Mouse (Mus musculus) gastrocnemius, adult 2 months (tissue): ENCODE measurements around the gene Riok1. TPM values are rescaled to one million over a fixed set of nuclear protein-coding genes. Genes with fewer than 3 reads are reported as not detected.

Source experiments
- DNase-seq: peaks from one replicate; pipeline ENCODE4 v3.0.0; 2022
- H3K27ac ChIP-seq: fragments of 200-600 bp; 2 replicates; pipeline ENCODE4 v1.8.1; 2022; ENCODE audit warnings: mild to moderate bottlenecking
- H3K4me3 ChIP-seq: fragments of 200-600 bp; 2 replicates; pipeline ENCODE4 v1.8.1; 2022; ENCODE audit warnings: mild to moderate bottlenecking, moderate library complexity
- CTCF ChIP-seq: fragments of 200-600 bp; IDR thresholded peaks from 2 replicates; pipeline ENCODE4 v1.8.1; 2022; ENCODE audit warnings: antibody characterized with exemption, mild to moderate bottlenecking, moderate library complexity
- intact Hi-C: fragments of 180-260 bp; cut with DNase I; formaldehyde crosslinking; loops from one replicate; pipeline ENCODE4 v1.15.1; 2025
- total RNA-seq, 2 experiments: library from RNA; stranded (reverse); gene quantifications; 2 replicates each; pipeline ENCODE4 v1.2.3; 2021

Riok1 gene
- total RNA-seq, 2 experiments from 2014 or later = 8.2 to 8.7 TPM

DNA sequence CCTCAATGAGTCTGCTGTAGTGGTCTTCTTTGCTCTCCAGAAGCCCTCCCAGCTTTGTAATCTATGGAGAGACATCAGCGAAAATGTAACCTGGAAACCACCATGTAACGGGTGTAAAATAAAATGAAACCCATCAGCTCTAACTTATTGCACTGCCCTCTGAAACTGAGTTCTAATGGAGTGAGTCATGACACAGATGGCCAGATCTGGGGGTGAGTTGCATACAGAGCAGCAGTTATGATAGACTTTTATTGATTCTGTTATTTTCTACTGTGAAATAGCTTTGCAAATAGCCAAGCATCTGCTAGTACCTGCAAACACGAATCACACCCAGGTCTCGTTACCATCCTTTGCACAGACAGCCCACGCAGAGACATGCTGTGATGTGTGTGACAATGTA lies 24.4 kb upstream of the Riok1 start:
- Histone ChIP-seq H3K4me3 (no peak overlapping the region), H3K27ac (no peak overlapping the region)
- DNase-seq = no peak
- no peak for TF ChIP-seq CTCF
- intact Hi-C loops = no loop called here

DNA sequence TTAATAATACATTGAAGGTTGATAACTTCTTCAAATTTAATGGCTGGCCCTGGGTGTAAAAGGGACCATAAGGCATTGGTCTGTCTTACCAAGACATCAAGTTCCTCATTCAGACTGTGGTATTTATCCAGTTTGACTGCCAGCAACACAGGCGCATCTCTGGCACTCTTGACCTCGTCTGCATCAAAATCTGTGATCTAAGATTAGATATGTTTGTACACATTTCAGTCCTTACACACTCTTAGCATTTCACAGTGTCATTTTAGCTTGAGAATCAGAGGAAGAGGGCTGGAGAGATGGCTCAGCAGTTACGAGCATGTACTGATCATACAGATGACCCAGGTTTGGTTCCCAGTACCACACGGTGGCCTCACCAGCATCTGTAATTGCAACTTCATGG lies 21.2 kb upstream of the Riok1 start:
- no peak for DNase-seq
- H3K27ac ChIP-seq = no peak overlapping the region
- intact Hi-C loops = no loop called here
- H3K4me3 ChIP-seq = no peak overlapping the region
- TF ChIP-seq CTCF = no peak

DNA sequence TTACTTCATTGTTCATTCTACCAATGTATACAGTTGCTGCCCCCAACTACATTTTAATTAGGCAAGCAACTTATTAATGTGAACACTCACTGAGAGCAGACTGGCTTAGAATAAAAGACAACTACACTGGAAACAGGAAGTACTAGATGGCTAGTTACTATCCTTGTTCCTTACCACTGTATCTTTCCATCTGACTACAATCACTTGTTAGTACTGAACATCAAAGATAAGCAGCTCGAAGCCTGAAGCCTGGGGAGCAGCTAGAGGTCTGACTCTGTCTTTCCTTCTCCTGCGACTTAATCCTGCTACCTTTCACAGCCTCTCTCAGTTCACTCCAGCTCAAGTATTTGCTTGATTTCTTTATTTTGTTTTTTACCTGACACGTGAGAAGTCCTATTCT lies 18.0 kb upstream of the Riok1 start:
- TF ChIP-seq CTCF = no peak
- intact Hi-C loops = no loop called here

DNA sequence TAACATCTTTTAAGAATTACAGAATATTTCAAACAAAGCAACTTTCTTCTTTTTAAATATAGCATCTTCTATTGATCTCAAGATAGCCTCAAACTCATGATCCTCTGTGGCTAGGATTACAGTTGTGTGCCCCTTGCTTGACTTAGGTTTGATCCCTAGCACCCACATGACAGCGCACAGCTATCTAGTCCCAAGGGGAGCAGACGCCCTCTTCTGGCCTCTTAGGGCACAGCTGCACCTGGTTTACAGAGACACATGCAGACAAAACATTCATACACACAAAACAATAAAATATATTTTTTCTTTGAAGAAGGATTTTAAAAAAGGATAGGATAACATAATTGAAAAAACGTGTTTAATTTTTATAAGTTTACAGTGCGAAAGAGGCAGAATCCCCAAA lies 10.9 kb upstream of the Riok1 start:
- Histone ChIP-seq H3K27ac (no peak overlapping the region), H3K4me3 (no peak overlapping the region)
- intact Hi-C loops = no loop called here
- peak; percentile 44 for TF ChIP-seq CTCF
- DNase-seq = no peak

More for the DNA sequence above, 18.0 kb upstream of the Riok1 start:
- DNase-seq = no peak
- Histone ChIP-seq H3K4me3 (no peak overlapping the region), H3K27ac (no peak overlapping the region)

DNA sequence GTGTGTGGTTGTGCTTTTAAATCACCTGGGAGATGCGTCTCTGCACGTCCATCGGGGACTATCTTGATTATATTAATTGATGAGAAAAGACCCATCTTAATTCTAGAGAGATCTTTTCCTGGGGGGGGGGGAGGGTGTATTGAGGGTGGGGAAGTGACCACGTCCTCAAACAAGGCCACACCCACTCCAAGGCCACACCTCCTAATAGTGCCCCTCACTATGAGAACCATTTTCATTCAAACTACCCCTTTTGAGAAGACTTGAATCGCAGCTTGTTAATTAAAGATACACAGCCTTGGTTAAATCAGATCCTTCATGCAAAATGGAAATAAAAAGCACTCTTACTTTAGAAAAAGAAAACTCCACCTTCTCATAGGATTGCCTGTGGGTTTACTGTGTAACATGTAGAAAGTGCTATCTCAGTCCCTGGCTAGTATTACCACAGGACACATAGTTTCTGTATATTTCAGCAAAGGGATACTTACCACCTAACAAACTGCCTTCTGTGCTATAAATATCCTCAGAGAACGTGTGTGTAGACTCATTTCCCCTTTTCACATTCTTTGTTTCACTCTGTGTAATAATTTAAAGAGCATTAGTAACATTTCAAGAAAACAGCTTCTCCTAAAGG lies 9.1 kb upstream of the Riok1 start:
- Histone ChIP-seq H3K4me3 (no peak overlapping the region), H3K27ac (no peak overlapping the region)
- no peak for TF ChIP-seq CTCF
- DNase-seq = no peak
- intact Hi-C loops = no loop called here

DNA sequence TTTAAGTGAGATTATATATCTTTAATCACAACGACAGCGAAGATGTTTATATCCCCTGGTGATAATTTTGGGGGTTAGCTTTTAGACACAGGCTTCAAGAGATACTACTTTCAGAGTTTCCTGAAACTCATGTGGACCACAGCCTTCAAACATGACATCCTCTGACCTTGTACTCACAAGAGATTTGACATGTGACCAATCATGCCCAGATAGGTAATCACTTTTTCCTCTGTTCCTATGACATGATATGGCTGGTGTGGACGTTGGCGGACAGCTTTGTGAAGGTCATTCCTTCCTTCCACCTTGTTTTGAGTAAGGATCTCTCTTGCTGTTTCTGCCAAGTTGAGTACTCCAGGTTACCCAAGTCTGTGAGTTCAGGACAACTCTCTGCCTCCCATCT lies 8.4 kb upstream of the Riok1 start:
- Histone ChIP-seq H3K4me3 (no peak overlapping the region), H3K27ac (no peak overlapping the region)
- intact Hi-C loops = no loop called here
- no peak for TF ChIP-seq CTCF
- DNase-seq = no peak

DNA sequence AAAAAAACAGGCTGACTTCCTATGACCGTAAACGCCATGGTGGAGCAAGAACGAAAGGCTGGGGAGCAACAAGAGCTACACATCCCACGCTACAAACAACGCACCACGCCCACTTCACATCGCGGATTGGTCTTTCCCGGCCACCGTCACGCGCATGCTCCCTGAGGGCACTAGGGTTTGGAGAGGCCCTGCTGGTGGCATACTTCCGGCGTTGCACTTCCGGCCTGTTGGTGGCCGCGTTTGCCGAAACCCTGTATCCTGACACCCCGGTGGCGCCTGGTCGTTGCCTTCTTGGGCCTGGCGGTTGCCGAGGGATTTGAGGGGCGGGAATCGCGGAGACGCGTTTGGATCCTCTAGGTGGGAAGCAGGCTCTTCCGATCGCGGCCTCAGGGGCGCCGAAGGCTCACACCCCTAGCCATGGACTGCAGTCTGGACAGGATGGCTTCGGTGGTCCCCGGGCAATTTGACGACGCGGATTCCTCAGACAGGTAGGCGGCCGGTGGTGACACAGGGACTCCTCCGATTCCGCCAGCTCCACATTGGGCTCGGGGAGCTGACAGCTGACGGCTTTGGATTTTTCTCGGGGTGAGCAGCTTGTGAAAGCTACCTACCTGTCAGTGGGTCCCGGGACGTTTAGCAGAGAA lies 371 bp downstream of the Riok1 start, which contains the start of gene Cage1:
Gene Cage1 (minus strand): TSS at position 26 of the 644 bp plus-strand sequence.
- H3K4me3 ChIP-seq = peak within 1 kb of the TSS; percentile 99
- peak within 1 kb of the TSS; percentile 93 for H3K27ac ChIP-seq
- DNase-seq = peak; percentile 97
- intact Hi-C loops = loop anchor here (2.0 to 5.0 kb wide), 3 partner anchors 42 to 605 kb away; partner anchors contain the start of gene Ssr1
- peak; percentile 38 for TF ChIP-seq CTCF

DNA sequence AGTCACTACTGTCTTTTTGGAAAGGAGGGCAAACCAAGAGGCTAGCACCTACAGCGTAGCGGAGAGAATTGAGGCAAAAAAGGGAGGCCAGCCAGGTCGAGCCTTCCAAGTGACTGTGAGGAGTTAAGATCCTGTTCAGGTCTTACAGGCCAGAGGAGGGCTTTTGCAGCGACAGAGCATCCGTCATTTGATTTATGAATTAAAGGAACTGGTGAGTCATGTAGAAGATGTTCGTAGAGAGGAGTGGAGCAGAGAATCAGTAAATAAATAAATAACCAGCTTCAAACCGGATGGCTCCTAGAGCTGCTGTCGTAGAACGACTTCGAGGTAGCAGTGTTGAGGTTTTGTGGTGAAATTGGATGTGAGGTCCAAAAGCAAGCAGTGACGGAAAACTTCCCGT lies 1.0 kb downstream of the Riok1 start:
- Histone ChIP-seq H3K27ac (peak overlapping the region; percentile 93), H3K4me3 (peak overlapping the region; percentile 99)
- intact Hi-C loops = loop anchor here (2.0 to 5.0 kb wide), 3 partner anchors 43 to 606 kb away; partner anchors contain the start of gene Ssr1
- no peak for DNase-seq
- no peak for TF ChIP-seq CTCF

DNA sequence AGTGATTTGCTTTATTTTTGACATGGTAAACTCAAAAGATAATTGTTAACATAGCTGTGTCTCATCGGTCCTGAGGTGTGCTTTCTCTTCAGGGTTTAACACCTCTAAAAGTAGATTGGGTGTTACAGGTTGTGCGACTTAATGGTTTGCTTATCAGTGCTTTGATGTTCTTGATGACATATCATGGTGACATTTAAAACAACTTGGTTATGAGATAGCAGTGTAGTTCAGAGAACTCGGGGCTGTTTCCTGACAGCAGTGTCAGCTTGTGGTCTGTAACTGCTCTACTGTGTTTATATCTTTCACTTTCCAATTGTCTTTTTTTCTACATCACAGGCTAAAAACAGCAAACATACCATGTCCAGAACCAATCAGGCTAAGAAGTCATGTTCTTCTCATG lies 13.1 kb downstream of the Riok1 start:
- H3K27ac ChIP-seq = no peak overlapping the region
- no peak for TF ChIP-seq CTCF
- H3K4me3 ChIP-seq = no peak overlapping the region
- DNase-seq = no peak
- intact Hi-C loops = no loop called here

DNA sequence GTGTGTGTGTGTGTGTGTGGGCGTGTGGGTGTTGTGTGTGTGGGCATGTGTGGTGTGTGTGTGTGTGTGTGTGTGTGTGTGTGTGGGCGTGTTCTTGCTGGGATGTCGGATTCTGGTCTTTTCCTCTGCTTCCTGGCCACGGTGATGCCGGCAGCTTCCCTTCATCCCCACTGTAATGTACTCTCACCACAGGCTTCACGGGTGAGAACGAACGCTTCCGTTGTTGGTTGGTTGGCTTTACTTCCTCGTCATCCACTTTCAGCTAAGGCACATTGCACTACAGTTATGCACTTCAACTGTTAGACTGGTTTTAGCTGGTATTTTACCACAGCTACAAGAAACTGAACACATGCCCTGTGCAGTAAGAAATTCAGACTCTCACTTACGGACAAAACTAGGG lies 25.9 kb downstream of the Riok1 start:
- no peak for DNase-seq
- no peak overlapping the region for H3K27ac ChIP-seq
- intact Hi-C loops = loop anchor here (10.0 kb wide), 2 partner anchors 142 to 562 kb away; partner anchors contain the start of gene Snrnp48
- no peak for TF ChIP-seq CTCF
- H3K4me3 ChIP-seq = no peak overlapping the region

DNA sequence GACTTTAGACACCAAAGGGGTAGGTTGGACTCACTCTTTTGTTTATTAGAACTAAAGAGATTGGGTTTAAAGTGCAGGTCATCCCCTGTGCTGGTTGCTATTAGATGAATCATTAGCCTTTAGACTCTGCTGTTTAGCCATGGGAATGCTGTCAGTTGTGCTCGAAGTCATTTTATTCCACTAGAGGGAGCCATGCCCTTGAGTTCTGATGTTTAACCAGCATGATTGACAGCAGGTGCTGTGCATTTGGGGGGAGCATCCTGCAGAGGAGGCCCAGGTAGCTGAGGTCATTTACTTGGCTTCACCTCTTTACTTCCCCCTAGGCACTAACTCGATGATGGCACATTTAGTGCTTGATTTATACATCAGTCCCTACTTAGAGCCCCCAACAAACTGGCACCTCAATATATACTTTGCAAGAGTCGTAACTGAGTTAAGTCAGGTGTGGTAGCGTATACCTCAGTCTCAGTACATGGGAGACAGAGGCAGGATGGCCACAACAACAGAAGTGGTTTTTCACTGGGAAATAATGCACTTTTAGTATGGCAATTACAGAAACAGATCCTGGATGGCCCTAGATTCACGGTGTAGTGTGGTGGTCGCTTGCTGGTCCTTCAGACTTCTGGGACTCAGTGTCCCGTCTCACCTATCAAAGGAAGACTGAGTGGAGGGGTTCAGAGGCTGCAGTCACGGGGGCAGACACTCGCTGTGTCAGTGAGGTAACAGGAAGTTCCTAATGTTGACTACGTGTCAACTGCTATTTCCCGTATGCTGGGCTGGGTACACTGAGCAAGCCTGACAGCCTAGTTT lies 28.3 kb downstream of the Riok1 start:
- peak; percentile 20 for DNase-seq
- Histone ChIP-seq H3K4me3 (no peak overlapping the region), H3K27ac (no peak overlapping the region)
- intact Hi-C loops = loop anchor here (10.0 kb wide), 2 partner anchors 140 to 560 kb away; partner anchors contain the start of gene Snrnp48
- peak; percentile 69 for TF ChIP-seq CTCF

DNA sequence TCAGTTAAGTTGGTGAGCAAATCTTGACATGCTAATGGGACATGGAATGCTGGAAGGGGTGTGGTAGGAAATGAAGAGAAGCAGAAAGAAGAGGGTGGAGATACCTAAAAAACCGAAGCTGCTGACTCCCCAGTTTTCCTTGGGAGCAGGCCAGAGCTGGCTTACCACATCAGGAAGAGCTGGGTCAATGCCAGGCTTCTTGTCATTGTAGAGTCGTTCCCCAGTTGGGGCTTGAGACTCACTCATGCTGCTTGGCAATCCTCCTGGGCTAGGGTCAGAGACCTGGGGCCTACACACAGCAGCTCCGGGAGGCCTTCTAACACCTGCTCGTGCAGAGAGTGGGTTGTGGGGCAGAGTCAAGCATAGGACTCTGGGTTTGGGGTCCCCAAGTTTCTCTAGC lies 34.1 kb downstream of the Riok1 start:
- Histone ChIP-seq H3K4me3 (no peak overlapping the region), H3K27ac (no peak overlapping the region)
- intact Hi-C loops = no loop called here
- no peak for DNase-seq
- no peak for TF ChIP-seq CTCF
